Mouse (Mus musculus): ENCODE measurements around the gene Ttc12.

Ttc12 gene

DNA sequence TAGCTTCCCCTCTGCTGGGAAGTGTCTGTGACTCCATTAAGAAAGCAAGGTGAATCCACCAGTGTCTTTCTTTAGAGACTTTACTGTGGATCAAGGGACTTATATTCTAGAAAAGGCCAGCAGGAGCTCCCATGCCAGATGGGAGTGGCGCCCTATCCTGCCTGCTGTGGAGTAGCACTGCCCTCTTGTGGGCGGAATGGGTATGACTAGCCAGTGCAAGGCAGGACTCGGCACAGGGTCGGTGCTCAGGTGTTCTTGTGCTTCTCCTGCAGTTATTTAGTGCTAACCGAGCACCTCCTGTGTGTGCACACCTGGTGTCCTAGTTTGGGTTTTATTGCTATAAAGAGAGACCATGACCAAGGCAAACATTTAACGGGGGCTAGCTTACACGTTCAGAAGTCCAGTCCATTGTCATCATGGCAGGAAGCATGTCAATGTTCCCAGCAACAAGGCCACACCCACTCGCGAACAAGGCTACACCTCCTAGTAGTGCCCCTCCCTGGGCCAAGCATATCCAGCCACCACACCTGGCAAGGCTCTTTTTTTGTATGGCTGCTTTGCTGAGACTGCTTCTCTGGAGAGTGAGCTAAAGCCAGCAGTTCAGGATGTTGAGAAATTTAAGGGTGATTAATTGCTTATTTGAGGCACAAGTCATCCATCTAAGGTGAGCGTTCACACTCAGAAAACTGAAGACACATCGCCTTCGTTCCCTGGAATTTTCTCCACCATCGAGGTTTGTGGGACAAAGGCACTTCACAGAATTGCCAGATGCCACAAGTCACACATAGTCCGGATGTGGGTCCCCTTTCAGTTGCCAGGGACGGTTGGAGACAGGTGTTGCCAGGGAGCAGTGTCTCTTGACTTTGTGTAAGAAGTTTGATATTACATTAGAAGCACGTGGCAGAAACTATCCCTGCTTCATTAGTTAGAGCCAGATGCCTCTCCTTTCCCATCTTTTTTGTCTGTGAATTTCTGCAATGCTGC lies 3.2 kb upstream of the Ttc12 start:
- DNase-seq (ENCODE audit: low spot score in 2 of 2) = peak; percentile 13 to 30

DNA sequence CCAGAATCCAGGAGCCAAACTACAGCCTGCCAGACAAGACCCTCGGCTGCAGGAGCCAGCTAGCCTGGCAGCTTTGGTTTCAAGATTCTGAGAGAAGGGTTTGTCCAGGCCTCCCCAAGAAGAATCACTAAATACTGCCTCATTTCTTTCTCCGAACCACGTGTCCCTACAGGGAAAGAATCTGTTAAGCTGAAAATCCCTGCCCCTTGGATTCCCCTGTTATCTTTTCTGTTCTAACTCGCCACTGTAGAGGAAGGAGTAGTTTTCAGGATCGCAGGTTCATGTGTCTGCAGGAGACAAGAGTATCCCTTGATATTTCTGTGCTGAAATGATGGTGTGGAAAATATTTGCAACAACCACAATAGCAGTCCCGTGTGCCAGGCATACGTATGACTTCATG lies 2.2 kb upstream of the Ttc12 start:
- DNase-seq (ENCODE audit: low spot score in 2 of 2) = no peak

DNA sequence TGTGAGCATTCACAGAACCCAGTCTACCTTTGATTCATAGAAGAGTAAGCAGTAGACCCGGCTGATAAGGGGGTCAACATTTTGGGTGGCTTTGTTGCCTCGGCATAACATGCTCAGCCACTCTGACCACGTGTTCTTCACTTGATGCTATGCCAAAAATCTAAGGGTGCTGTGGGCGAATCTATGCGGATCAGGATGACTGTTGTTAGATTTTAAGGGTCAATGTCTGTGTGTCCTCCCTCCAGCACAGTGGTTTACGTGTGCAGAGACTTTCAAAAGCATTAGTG lies 1.6 kb upstream of the Ttc12 start:
- DNase-seq (ENCODE audit: low spot score in 2 of 2) = no peak

DNA sequence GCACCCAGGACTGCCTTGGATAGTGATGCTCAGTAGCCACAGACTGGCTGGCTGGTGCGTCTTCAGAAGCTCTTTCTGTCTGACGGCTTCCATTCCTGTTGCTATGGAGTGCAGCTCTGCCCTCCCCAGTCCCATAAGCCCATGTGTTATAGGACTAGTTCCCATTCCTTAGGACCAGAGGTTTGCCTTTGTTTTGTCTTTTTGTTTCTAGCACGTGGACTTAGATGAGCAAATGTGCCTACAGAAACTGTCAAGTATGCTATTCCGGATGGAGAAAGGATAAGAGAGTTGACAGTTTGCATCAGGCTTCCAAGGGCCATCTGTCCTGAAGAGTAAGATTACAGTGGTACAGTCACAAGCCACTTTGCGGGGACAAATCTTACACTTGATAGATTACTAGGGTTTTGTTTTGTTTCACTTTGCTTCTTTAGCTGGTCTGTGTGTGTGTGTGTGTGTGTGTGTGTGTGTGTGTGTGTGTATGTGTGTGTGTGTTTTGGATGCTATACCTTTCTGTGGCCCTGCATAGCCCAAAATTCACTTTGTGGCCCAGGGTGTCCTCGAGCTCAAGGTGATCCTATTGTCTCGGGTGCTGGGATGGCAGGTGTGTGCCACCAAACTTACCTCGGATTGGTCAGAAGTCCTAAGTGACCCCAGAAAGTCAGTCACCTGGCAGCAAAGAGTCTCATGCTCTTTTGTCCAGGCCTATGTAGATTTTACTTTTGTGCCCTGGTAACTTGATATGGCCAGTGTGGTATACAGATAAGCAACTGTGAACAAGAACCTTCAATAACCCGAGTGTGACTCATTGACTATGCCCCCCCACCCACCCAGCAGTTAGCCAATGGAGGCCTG lies 1.0 kb upstream of the Ttc12 start:
- DNase-seq (ENCODE audit: low spot score in 2 of 2) = no peak

DNA sequence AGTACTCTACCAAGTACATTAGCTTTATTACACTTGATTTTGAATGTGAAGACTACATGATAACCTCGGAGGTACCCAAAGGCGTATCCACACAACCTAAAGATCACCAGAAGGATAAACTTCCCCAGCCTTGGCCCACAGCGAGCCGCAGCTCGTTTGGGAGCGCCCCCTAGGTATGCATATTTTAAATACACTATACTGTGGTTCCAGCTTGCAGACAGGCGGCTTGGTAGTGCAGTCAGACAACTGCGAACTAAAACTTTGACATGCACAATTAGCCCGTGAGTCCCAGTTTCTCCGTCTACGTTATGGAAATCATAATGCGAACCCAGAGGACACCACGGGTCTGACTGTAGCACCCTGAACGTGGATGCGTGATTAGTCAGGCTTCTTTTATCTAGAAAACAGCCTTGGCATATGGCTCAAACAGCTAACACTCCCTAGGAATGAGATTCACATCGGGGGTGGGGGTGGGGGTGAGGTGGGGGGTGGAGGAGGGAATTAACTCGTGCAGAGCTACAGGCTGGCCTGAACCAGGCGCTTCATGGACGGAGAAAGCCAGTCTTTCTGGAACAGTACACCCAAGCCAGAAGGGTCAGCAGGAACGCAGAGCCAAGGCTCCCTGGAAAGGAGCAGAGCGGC lies 654 bp downstream of the Ttc12 start:
- DNase-seq (ENCODE audit: low spot score in 2 of 2) = no peak

DNA sequence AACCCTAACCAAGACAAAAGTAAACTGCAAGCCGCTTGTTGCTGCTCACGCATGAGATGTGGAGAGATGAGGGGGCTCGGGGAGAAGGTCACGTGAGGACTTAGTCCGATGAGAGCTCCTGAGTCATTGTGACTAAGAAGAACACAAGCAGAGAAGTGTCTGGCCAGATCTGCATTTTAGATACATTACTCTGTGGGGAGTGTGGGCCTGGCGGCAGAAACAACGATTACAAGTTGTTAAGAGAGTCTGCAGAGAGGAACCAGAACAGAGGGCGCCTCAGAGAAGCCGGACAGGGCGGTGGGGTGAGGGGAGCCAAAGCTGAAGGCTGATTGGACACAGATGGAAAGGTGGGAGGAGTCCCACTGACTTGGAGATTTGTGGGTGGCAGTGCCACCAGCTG lies 2.7 kb downstream of the Ttc12 start:
- no peak for DNase-seq (ENCODE audit: low spot score in 2 of 2)

DNA sequence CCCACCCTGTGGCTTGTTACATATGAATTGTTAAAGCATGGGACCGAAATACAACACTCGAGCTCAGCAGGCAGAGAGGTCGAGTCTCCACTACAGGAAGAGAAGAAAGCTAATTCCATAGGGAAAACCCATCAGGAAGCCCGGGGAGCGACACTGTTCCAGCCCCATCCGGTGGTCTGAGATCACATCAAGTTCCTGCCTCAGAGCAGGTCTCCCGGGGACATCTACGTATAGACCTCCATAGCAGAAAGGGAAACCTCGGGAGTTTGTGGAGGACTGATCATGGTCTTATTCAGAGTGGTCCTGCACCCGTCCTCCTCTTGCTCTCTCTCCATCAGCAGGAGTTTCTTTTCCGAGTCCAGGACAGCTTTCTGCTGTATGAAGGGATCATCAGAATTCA lies 13.9 kb downstream of the Ttc12 start:
- no peak for DNase-seq (ENCODE audit: low spot score in 2 of 2)

DNA sequence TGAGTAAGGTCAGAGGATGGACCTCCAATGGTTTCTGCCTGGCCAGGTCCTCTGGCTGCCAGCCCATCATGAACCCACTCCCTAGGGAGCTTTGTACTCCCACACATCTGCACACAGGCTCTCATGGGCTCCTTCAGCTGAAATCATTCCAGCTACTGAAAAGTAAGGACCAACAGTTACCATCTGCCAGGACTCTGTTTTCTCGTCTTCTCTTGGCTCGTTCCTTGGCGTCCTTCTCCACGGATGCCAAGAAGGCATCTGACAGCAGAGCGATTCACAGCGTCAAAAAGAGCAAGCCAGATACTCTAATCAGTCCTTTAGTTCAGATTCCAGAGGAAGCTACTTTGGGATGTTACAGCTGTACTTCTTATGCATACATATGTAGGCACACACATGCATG lies 15.1 kb downstream of the Ttc12 start:
- DNase-seq (ENCODE audit: low spot score in 2 of 2) = no peak

DNA sequence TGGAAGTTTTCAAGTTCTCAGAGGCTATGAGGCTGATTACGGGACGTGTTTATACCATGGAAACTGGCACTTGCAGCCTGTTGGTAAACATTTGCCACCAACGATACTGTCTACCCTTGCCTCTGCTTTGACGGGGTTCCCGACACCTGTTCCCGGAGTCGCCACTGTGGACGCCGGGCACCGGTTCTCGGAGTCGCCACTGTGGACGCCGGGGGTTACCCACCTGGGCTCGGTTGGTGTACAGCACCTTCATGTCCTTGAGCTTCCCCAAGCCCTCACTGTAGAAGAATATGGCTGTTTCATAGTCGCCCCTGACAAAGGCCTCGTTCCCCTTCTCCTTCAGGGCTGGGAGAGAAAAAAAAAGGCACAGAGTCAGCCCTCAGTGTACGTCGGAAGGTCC lies 16.0 kb downstream of the Ttc12 start:
- DNase-seq (ENCODE audit: low spot score in 2 of 2) = no peak

DNA sequence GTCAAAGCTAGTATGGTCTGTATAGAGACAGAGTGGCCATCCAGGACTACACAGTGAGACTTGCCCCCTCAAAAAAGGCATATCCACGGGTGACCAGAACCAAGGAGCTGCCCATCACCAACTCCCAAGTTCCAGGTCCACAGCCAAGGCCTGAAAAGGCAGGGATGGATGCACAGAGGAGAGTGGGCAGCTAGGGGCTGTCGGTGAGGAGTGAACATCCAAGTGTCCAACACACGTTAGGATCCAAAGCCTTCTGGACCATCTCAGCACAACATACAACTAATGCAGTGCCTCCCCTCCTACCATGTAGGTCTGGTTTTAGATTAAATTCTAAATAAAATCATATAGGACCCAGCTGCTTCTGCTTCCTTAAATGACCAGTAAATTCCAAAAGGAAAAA lies 29.9 kb downstream of the Ttc12 start:
- no peak for DNase-seq (ENCODE audit: low spot score in 2 of 2)

DNA sequence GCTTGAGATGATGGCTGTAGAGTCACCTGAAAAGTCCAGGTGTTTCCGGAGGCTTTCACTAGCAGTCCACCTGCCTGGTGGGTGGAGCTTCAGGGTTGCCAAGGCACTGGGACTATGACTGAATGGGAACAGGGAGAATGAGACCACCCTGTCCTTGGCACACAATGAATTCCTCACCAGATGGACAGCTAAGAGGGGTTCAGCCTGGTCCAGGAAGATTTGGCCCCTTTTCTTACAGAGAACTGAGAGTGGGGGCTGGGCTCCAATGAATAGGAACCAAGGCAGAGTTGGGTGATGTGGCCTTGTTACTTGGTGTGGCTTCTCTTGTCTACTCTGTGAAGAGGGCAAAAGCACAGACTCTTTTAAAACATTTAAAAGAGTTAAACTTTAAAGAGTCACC lies 33.6 kb downstream of the Ttc12 start:
- no peak for DNase-seq (ENCODE audit: low spot score in 2 of 2)

DNA sequence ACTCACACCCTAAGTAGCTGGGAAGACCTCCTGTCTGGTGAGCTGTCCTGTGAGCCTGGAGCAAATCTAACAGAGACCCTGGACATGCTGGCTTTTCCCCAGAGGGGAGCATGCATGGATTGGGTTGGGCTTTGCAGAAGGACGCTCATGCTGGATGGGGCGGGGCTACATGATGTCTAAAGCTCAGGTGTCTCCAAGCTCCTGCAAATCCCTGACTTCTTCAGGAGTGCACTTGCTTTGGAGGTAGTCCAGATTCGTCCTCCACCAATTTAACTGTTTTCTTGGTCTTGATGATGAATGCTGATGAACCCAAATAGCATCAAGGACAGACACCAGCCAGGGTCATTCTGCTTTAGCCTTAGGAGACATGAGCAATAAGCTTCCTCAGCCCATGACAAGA lies 35.5 kb downstream of the Ttc12 start:
- DNase-seq (ENCODE audit: low spot score in 2 of 2) = no peak

DNA sequence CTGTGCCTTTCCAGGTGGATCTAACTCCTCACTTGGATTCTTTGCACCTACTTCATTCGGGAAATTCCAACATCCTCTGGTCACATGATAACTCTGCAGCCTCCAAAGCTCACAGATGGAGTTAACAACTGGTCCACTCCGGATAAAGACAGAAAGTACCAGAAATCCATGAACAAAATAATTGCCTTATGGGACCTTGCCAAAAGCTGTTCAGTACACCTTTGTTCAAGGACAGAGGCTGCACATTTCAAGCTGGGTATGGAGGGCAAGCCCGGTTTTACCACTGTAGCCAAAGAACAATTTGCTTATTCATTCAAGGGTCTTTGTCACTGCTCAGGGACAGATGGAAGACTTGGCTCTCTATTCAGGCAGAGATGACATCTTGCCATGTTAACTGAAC lies 43.4 kb downstream of the Ttc12 start:
- no peak for DNase-seq (ENCODE audit: low spot score in 2 of 2)

DNA sequence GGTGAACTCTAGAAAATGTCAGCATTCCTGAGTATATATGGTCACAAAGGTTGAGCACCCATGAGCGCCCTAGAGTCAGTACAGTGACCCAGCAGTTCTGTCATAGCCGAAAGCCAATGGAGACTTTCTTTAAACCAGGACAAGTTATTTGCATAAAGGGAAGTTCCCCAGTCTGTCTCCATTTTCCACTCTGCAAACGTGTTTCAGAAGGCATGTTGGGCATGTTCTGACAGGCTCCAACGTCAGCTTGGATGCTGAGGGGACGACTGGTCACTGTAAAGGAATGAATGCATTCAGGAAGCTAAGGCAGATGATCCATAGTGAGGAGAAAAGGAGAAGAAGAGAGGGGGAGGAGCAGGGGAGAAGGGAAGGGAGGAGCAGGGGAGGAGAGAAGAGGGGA lies 58.5 kb downstream of the Ttc12 start:
- no peak for DNase-seq (ENCODE audit: low spot score in 2 of 2)

DNA sequence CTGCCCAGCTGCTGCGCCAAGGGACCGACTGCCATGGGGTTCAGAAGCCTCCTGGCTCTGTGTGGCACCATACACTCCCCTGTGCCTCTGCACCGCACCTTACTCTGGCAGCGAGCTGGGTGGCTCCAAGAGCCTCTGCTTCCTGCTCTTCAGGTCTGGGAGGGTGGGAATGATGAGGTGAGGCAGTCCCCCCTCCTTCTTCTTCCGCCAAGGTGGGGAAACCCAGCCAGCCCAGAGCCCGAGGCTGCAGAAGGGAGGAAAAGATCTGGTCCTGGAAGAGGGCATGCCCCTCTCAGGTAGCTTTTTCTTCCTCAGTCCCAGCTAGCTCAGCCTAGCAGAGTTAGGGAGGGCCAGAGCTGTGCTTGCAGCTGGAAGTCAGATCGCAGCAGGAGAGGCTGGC lies 59.1 kb downstream of the Ttc12 start, which contains the start of gene Ankk1:
Gene Ankk1 (minus strand): TSS at position 101 of the 400 bp plus-strand sequence.
- DNase-seq (ENCODE audit: low spot score in 2 of 2) = no peak

DNA sequence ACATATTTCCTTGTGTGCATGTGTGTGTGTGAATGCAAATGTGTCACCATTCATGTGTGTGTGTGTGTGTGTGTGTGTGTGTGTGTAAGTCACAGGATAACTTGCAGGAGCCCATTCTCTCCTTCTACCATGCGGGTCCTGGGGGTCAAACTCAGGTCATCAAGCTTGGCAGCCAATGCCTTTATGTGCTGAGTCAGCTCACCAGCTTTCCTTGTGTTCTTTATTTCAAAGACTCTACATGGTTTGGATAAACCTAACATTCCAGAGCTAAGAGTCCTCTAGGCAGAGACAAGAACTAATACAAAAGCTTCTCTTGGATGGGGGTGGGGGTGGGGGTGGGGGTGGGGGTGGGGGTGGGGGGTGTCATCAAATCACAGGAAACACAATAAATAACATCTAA lies 60.4 kb downstream of the Ttc12 start:
- no peak for DNase-seq (ENCODE audit: low spot score in 2 of 2)

DNA sequence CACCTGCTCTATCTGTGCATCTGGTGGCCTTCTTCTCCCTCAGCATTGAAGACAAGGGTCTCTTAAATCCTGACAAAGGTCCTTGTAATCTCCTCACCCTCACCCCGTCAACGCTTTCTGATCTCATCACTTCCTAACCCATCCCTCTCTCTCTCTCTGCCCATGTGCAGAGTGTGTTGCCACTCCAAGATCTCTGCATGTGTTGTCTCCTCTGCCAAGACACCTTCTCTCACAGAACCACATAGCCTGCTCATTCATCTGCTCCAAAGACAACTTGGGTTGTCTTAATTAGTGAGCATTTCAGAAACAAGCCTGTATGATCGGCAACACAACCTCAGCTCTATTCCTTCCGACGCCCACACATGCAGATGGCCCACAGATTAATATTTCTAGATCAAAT lies 62.2 kb downstream of the Ttc12 start:
- DNase-seq (ENCODE audit: low spot score in 2 of 2) = no peak

DNA sequence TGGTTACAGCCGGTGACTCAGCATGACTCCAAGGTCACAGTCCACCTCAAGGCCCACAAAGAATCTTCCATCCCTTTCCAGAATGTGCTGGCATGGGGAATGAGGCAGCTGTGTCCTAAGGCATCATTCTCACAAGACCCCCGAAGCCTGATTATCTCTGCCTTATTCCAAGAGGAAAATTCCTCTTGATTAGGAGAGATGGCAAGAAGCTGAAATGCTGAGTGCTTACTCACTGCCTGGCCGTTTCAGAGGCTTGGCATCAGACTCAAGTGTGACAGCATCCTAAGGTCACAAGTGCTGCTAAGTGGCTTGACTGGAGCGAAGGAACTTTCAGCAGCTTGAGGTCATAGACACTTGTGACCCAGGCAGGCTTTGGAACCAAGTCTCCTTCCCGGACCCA lies 75.4 kb downstream of the Ttc12 start:
- no peak for DNase-seq (ENCODE audit: low spot score in 2 of 2)

DNA sequence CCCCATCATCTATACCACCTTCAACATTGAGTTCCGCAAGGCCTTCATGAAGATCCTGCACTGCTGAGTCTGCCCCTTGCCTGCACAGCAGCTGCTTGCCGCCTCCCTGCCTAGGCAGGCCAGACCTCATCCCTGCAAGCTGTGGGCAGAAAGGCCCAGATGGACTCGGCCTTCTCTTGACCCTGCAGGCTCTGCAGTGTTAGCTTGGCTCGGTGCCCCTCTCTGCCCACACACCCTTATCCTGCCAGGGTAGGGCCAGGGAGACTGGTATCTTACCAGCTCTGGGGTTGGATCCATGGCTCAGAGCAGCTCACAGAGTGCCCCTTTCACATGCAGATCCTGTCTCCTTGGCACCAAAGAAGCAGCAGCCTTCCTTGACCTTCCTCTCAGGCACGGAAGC lies 79.0 kb downstream of the Ttc12 start:
- DNase-seq (ENCODE audit: low spot score in 2 of 2) = no peak

DNA sequence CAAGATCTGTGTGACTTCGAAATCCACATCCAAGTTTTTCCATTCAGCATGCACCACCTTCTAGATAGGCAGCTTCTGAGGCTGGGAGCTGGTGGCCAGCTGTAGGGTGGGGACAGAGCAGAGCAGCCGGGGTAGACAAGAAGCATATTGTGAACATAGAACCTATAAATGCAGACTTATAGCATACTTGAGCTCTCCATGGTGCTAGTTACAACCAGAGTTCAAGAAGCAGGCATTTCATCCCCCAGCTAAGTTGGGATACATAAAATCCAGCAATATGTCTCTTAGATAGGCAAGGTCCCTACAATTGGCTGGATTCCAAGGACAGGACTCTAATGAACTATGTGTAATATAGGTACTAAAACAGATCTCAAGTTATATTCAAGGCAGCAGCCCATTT lies 82.3 kb downstream of the Ttc12 start:
- no peak for DNase-seq (ENCODE audit: low spot score in 2 of 2)

DNA sequence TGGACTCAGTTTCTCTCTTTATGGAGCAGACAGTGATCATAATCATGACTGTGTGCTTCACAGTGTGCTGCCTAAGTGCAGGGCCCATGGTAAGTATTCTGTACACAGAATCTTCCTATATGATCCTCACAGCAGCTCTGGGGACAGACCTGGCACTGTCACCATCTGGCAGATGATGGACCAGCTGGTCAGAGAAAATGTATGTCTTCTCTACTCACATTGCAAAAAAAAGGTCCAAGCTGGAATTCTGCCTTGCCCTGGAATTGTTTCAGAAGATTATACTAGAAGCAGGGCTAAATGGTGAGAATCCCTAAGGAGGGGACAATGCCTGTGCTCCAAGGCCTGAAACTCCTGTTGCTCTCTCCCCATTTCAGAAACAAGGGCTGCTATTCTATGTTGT lies 90.0 kb downstream of the Ttc12 start:
- no peak for DNase-seq (ENCODE audit: low spot score in 2 of 2)

DNA sequence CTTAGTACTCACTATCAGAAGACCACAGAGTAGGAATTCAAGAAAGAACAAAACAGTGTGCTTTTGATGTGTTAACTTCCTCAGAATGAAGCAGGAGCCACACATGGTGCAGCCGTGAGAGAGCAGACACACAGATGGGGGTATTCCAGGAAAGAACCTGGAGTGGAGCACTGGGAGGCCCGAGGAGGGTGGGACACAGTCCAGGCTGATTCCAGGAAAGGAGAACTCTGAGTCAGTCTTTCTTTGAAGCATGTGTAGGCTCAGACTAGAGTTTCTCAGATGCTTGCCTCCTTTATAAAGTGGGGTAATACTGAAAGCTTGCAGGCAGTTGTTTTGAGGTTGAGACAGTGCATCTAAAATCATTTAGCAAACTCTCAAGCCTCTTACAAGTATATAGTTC lies 93.8 kb downstream of the Ttc12 start:
- DNase-seq (ENCODE audit: low spot score in 2 of 2) = no peak
